Mouse (Mus musculus) MEL (cell line): ENCODE measurements around the gene Cd180. TPM values are rescaled to one million over a fixed set of nuclear protein-coding genes. Genes with fewer than 3 reads are reported as not detected.
A peak's percentile ranks its signal among the peaks of the same experiment; 100 is the strongest.

Source experiments
- DNase-seq: peaks from one replicate; pipeline ENCODE4 v3.0.0; 2011; ENCODE audit warnings: low read depth, low spot score
- H3K27ac ChIP-seq: 2 replicates; pipeline ENCODE4 v1.5.1; 2012; ENCODE audit warnings: low read depth, mild to moderate bottlenecking, control low read depth, low read length, moderate library complexity; ENCODE audit not compliant: control insufficient read depth
- H3K27me3 ChIP-seq, 2 experiments: fragments of 150-350 bp in 1 of 2; sonication (generic) in 1 of 2; 2 replicates each; pipeline ENCODE4 v1.6.1; 2012; ENCODE audit warnings: low read length in 2 of 2, mild to moderate bottlenecking in 2 of 2, improper control_type of control experiment in 1 of 2, moderate library complexity in 1 of 2; ENCODE audit not compliant: insufficient read depth in 2 of 2, control insufficient read depth in 1 of 2
- H3K36me3 ChIP-seq, 2 experiments: 2 replicates each; pipeline ENCODE4 v1.6.1; 2012 to 2014; ENCODE audit warnings: low read length in 2 of 2, improper control_type of control experiment in 1 of 2, inconsistent platforms in 1 of 2, mild to moderate bottlenecking in 1 of 2; ENCODE audit not compliant: insufficient read depth in 2 of 2, control insufficient read depth in 1 of 2
- H3K4me1 ChIP-seq, 2 experiments: fragments of 150-350 bp in 1 of 2; sonication (generic) in 1 of 2; 2 replicates each; pipeline ENCODE4 v1.6.1; 2012; ENCODE audit warnings: low read length in 2 of 2, improper control_type of control experiment in 1 of 2, mild to moderate bottlenecking in 1 of 2; ENCODE audit not compliant: insufficient read depth in 2 of 2, control insufficient read depth in 1 of 2
- H3K4me3 ChIP-seq, 2 experiments: fragments of 150-350 bp in 1 of 2; sonication (generic) in 1 of 2; 2 replicates each; pipeline ENCODE4 v1.5.1; 2012; ENCODE audit warnings: low read depth in 2 of 2, low read length in 2 of 2, mild to moderate bottlenecking in 2 of 2, moderate library complexity in 2 of 2, control low read depth in 1 of 2, improper control_type of control experiment in 1 of 2; ENCODE audit not compliant: control insufficient read depth in 1 of 2, insufficient read depth in 1 of 2
- H3K79me2 ChIP-seq: 2 replicates; pipeline ENCODE4 v1.6.1; 2012; ENCODE audit warnings: mild to moderate bottlenecking, low read length, moderate library complexity; ENCODE audit not compliant: control insufficient read depth, poor library complexity, insufficient read depth
- H3K9ac ChIP-seq: 2 replicates; pipeline ENCODE4 v1.6.1; 2012; ENCODE audit warnings: low read depth, mild to moderate bottlenecking, control low read depth, low read length, moderate library complexity; ENCODE audit not compliant: control insufficient read depth, poor library complexity, severe bottlenecking
- H3K9me3 ChIP-seq: fragments of 150-350 bp; sonication (generic); replicated peaks from 2 replicates; pipeline ENCODE4 v1.6.1; 2012; ENCODE audit warnings: mild to moderate bottlenecking, low read length, improper control_type of control experiment, moderate library complexity; ENCODE audit not compliant: insufficient read depth
- BHLHE40 ChIP-seq: IDR thresholded peaks from 2 replicates; pipeline ENCODE4 v1.6.1; 2012; ENCODE audit warnings: low read depth, mild to moderate bottlenecking, inconsistent platforms, low read length, improper control_type of control experiment, borderline replicate concordance
- CHD2 ChIP-seq: IDR thresholded peaks from 2 replicates; pipeline ENCODE4 v1.6.1; 2011; ENCODE audit warnings: low read length, improper control_type of control experiment
- CTCF ChIP-seq, 3 experiments: IDR thresholded peaks in 2 of 3; conservative IDR thresholded peaks in 1 of 3; 2 replicates each; pipeline ENCODE4 v1.5.1; 2011 to 2012; ENCODE audit warnings: low read length in 3 of 3, low read depth in 2 of 3, mild to moderate bottlenecking in 2 of 3, improper control_type of control experiment in 1 of 3, inconsistent platforms in 1 of 3, mixed read lengths in 1 of 3, moderate library complexity in 1 of 3; ENCODE audit not compliant: control insufficient read depth in 1 of 3, insufficient read depth in 1 of 3, poor library complexity in 1 of 3, severe bottlenecking in 1 of 3
- E2F4 ChIP-seq: IDR thresholded peaks from 2 replicates; pipeline ENCODE4 v1.6.1; 2011; ENCODE audit warnings: low read depth, low read length, improper control_type of control experiment, borderline replicate concordance
- ELF1 ChIP-seq: IDR thresholded peaks from 2 replicates; pipeline ENCODE4 v1.6.1; 2014; ENCODE audit warnings: low read depth, mild to moderate bottlenecking, inconsistent platforms, low read length, improper control_type of control experiment, moderate library complexity
- EP300 ChIP-seq, 2 experiments: IDR thresholded peaks; 2 replicates each; pipeline ENCODE4 v1.6.1; 2011; ENCODE audit warnings: improper control_type of control experiment in 2 of 2, low read length in 2 of 2, low read depth in 1 of 2, mild to moderate bottlenecking in 1 of 2
- ETS1 ChIP-seq: IDR thresholded peaks from 2 replicates; pipeline ENCODE4 v1.6.1; 2012; ENCODE audit warnings: low read depth, mild to moderate bottlenecking, inconsistent platforms, low read length, improper control_type of control experiment, moderate library complexity
- GATA1 ChIP-seq: IDR thresholded peaks from 2 replicates; pipeline ENCODE4 v1.6.1; 2011; ENCODE audit warnings: low read depth, low read length, improper control_type of control experiment
- HCFC1 ChIP-seq: IDR thresholded peaks from 2 replicates; pipeline ENCODE4 v1.6.1; 2012; ENCODE audit warnings: low read depth, mild to moderate bottlenecking, inconsistent platforms, low read length, improper control_type of control experiment, moderate library complexity
- JUND ChIP-seq: IDR thresholded peaks from 2 replicates; pipeline ENCODE4 v1.6.1; 2011; ENCODE audit warnings: low read depth, mild to moderate bottlenecking, improper control_type of control experiment, low read length
- KAT2A ChIP-seq: conservative IDR thresholded peaks from 2 replicates; pipeline ENCODE4 v1.6.1; 2012; ENCODE audit warnings: low read depth, low read length, improper control_type of control experiment, inconsistent platforms
- MAFK ChIP-seq: IDR thresholded peaks from 2 replicates; pipeline ENCODE4 v1.6.1; 2011; ENCODE audit warnings: low read depth, mild to moderate bottlenecking, low read length, improper control_type of control experiment, borderline replicate concordance
- MAX ChIP-seq: IDR thresholded peaks from 2 replicates; pipeline ENCODE4 v1.6.1; 2011; ENCODE audit warnings: low read length, improper control_type of control experiment
- MAZ ChIP-seq: IDR thresholded peaks from 2 replicates; pipeline ENCODE4 v1.6.1; 2012; ENCODE audit warnings: low read depth, mild to moderate bottlenecking, inconsistent platforms, low read length, improper control_type of control experiment
- MEF2A ChIP-seq: IDR thresholded peaks from 2 replicates; pipeline ENCODE4 v1.6.1; 2014; ENCODE audit warnings: low read depth, mild to moderate bottlenecking, inconsistent platforms, low read length, improper control_type of control experiment; ENCODE audit not compliant: poor library complexity, insufficient replicate concordance, severe bottlenecking; ENCODE audit errors: extremely low read depth
- MXI1 ChIP-seq: IDR thresholded peaks from 2 replicates; pipeline ENCODE4 v1.6.1; 2011; ENCODE audit warnings: mild to moderate bottlenecking, low read depth, low read length, improper control_type of control experiment
- MYB ChIP-seq: IDR thresholded peaks from 2 replicates; pipeline ENCODE4 v1.6.1; 2011; ENCODE audit warnings: mild to moderate bottlenecking, low read depth, low read length, improper control_type of control experiment
- MYC ChIP-seq: IDR thresholded peaks from 2 replicates; pipeline ENCODE4 v1.6.1; 2011; ENCODE audit warnings: low read depth, mild to moderate bottlenecking, low read length, improper control_type of control experiment, moderate library complexity
- NELFE ChIP-seq: IDR thresholded peaks from 2 replicates; pipeline ENCODE4 v1.6.1; 2011; ENCODE audit warnings: low read depth, low read length, improper control_type of control experiment
- NRF1 ChIP-seq: IDR thresholded peaks from 2 replicates; pipeline ENCODE4 v1.6.1; 2014; ENCODE audit warnings: low read depth, mild to moderate bottlenecking, inconsistent platforms, low read length, improper control_type of control experiment, moderate library complexity; ENCODE audit not compliant: poor library complexity, insufficient read depth, severe bottlenecking
- POLR2A ChIP-seq, 2 experiments: IDR thresholded peaks; 2 replicates each; pipeline ENCODE4 v1.6.1; 2011 to 2012; ENCODE audit warnings: low read length in 2 of 2, mild to moderate bottlenecking in 2 of 2, control low read depth in 1 of 2, improper control_type of control experiment in 1 of 2, low read depth in 1 of 2, moderate library complexity in 1 of 2; ENCODE audit not compliant: control insufficient read depth in 1 of 2, insufficient read depth in 1 of 2, poor library complexity in 1 of 2
- POLR2AphosphoS2 ChIP-seq: IDR thresholded peaks from 2 replicates; pipeline ENCODE4 v1.6.1; 2011; ENCODE audit warnings: low read length, improper control_type of control experiment
- POLR2AphosphoS5 ChIP-seq: IDR thresholded peaks from 2 replicates; pipeline ENCODE4 v1.6.1; 2012; ENCODE audit warnings: low read depth, borderline replicate concordance, mild to moderate bottlenecking, inconsistent platforms, low read length, moderate library complexity, mixed read lengths
- RAD21 ChIP-seq: IDR thresholded peaks from 2 replicates; pipeline ENCODE4 v1.6.1; 2011; ENCODE audit warnings: mild to moderate bottlenecking, low read depth, low read length, improper control_type of control experiment
- RCOR1 ChIP-seq: IDR thresholded peaks from 2 replicates; pipeline ENCODE4 v1.6.1; 2012; ENCODE audit warnings: low read depth, mild to moderate bottlenecking, inconsistent platforms, low read length, improper control_type of control experiment
- SIN3A ChIP-seq: IDR thresholded peaks from 2 replicates; pipeline ENCODE4 v1.6.1; 2012; ENCODE audit warnings: low read length, improper control_type of control experiment, inconsistent platforms
- SMC3 ChIP-seq: IDR thresholded peaks from 2 replicates; pipeline ENCODE4 v1.6.1; 2011; ENCODE audit warnings: low read depth, low read length, improper control_type of control experiment
- TAL1 ChIP-seq: IDR thresholded peaks from 2 replicates; pipeline ENCODE4 v1.6.1; 2012; ENCODE audit warnings: mild to moderate bottlenecking, inconsistent platforms, low read length, moderate library complexity, mixed read lengths
- TBP ChIP-seq: IDR thresholded peaks from 2 replicates; pipeline ENCODE4 v1.8.0; 2011; ENCODE audit warnings: low read depth, low read length, improper control_type of control experiment
- TCF12 ChIP-seq: IDR thresholded peaks from 2 replicates; pipeline ENCODE4 v1.6.1; 2014; ENCODE audit warnings: low read depth, mild to moderate bottlenecking, inconsistent platforms, low read length, improper control_type of control experiment, moderate library complexity
- UBTF ChIP-seq: IDR thresholded peaks from 2 replicates; pipeline ENCODE4 v1.6.1; 2012; ENCODE audit warnings: low read depth, mild to moderate bottlenecking, inconsistent platforms, low read length, improper control_type of control experiment, moderate library complexity, borderline replicate concordance; ENCODE audit not compliant: insufficient read depth
- USF1 ChIP-seq: IDR thresholded peaks from 2 replicates; pipeline ENCODE4 v1.6.1; 2014; ENCODE audit warnings: low read depth, mild to moderate bottlenecking, inconsistent platforms, low read length, improper control_type of control experiment, moderate library complexity
- USF2 ChIP-seq, 2 experiments: IDR thresholded peaks; 2 replicates each; pipeline ENCODE4 v1.6.1; 2011 to 2012; ENCODE audit warnings: improper control_type of control experiment in 2 of 2, low read length in 2 of 2, borderline replicate concordance in 1 of 2, inconsistent platforms in 1 of 2, low read depth in 1 of 2, mild to moderate bottlenecking in 1 of 2; ENCODE audit not compliant: insufficient read depth in 1 of 2
- ZC3H11A ChIP-seq: IDR thresholded peaks from 2 replicates; pipeline ENCODE4 v1.6.1; 2012; ENCODE audit warnings: low read depth, mild to moderate bottlenecking, inconsistent platforms, low read length, improper control_type of control experiment
- ZKSCAN1 ChIP-seq: IDR thresholded peaks from 2 replicates; pipeline ENCODE4 v1.6.1; 2012; ENCODE audit warnings: low read depth, mild to moderate bottlenecking, inconsistent platforms, low read length, improper control_type of control experiment, moderate library complexity
- ZNF384 ChIP-seq: IDR thresholded peaks from 2 replicates; pipeline ENCODE4 v1.6.1; 2012; ENCODE audit warnings: low read depth, mild to moderate bottlenecking, inconsistent platforms, low read length, improper control_type of control experiment
- polyA plus RNA-seq, 2 experiments: library from polyadenylated mRNA; stranded (reverse) in 1 of 2; unstranded in 1 of 2; fragments of >175 nt in 1 of 2; fragments of >200 nt in 1 of 2; gene quantifications; 2 replicates each; pipeline versions ENCODE4 v1.2.1 to v1.2.4; 2012; ENCODE audit warnings: low replicate concordance in 2 of 2, low read depth in 1 of 2; ENCODE audit not compliant: insufficient read length in 2 of 2, insufficient read depth in 1 of 2, missing spikeins in 1 of 2
- total RNA-seq: library from RNA; depleted of rRNA; stranded (reverse); fragments of 300-350 nt; gene quantifications from 2 replicates; pipeline ENCODE4 v1.2.3, GENCODE M21; 2012

Gene Cd180
- total and polyA plus RNA-seq, 3 experiments, result 0.12 to 1.8 TPM; not detected in 1

GRCm38 (mm10) chr13:102695121-102695905 is 2.0 kb downstream of the Cd180 start:
- H3K4me3 ChIP-seq, result peak overlapping the region; percentile 9 to 34
- DNase-seq, result peak; percentile 85
- peak overlapping the region; percentile 42 for H3K9ac ChIP-seq
- no peaks in the 10 kb centered on the region for H3K9me3 ChIP-seq
- peaks cover 0 to 33% of the 10 kb centered on the region in 2 experiments; a peak in 2 of 4 replicates for H3K36me3 ChIP-seq
- peaks cover 5 to 43% of the 10 kb centered on the region in 2 experiments for H3K4me1 ChIP-seq
- H3K27ac ChIP-seq, result peak overlapping the region; percentile 86
- no peaks in the 10 kb centered on the region for H3K27me3 ChIP-seq
- no peaks in the 10 kb centered on the region for H3K79me2 ChIP-seq
- TF ChIP-seq POLR2AphosphoS2, result no peak
- TF ChIP-seq POLR2AphosphoS5, result no peak
- no peak for TF ChIP-seq TBP
- peak; percentile 54 for TF ChIP-seq TCF12
- no peak for TF ChIP-seq MYB
- no peak for TF ChIP-seq MEF2A
- peak; percentile 54 for TF ChIP-seq ZNF384
- no peak for TF ChIP-seq USF2 (IDR thresholded peaks at IDR 0.05; ENCODE audit: borderline replicate concordance in 1 of 2, insufficient read depth in 1 of 2, low read depth in 1 of 2, low read length in 2 of 2)
- no peak for TF ChIP-seq MAZ
- no peak for TF ChIP-seq SMC3
- TF ChIP-seq POLR2A (IDR thresholded peaks at IDR 0.05; ENCODE audit: control insufficient read depth in 1 of 2, insufficient read depth in 1 of 2, low read depth in 1 of 2, low read length in 2 of 2, poor library complexity in 1 of 2), result peak in 1 of 2 experiments; percentile 25; a peak in 1 of 4 replicates
- TF ChIP-seq ZC3H11A, result no peak
- 0 out of 2 replicates have a peak, but pooled peaks have one; percentile 23 for TF ChIP-seq TAL1
- TF ChIP-seq RCOR1, result peak; percentile 85
- TF ChIP-seq JUND, result peak; percentile 91
- no peak for TF ChIP-seq ZKSCAN1
- TF ChIP-seq ELF1, result no peak
- TF ChIP-seq SIN3A, result peak; percentile 66
- no peak for TF ChIP-seq MAFK
- peak; percentile 86 for TF ChIP-seq ETS1
- TF ChIP-seq GATA1, result peak; percentile 96
- TF ChIP-seq KAT2A, result no peak
- peak; percentile 82 for TF ChIP-seq BHLHE40
- no peak for TF ChIP-seq CHD2
- TF ChIP-seq E2F4, result no peak
- TF ChIP-seq USF1, result peak; percentile 90
- TF ChIP-seq NRF1, result no peak
- TF ChIP-seq RAD21, result no peak
- TF ChIP-seq CTCF (IDR thresholded peaks at IDR 0.05 in 2 of 3, conservative IDR thresholded peaks at IDR 0.05 in 1 of 3; ENCODE audit: control insufficient read depth in 1 of 3, insufficient read depth in 1 of 3, low read depth in 2 of 3, low read length in 3 of 3, poor library complexity in 1 of 3, severe bottlenecking in 1 of 3), result no peak
- TF ChIP-seq UBTF, result no peak
- TF ChIP-seq HCFC1, result no peak
- TF ChIP-seq EP300 (IDR thresholded peaks at IDR 0.05; ENCODE audit: low read depth in 1 of 2, low read length in 2 of 2), result peak; percentile 82 to 91
- no peak for TF ChIP-seq NELFE
- peak; percentile 65; the same call in 1 of the 2 replicates for TF ChIP-seq MYC
- peak; percentile 55; the same call in 1 of the 2 replicates for TF ChIP-seq MXI1
- peak; percentile 64; the same call in 1 of the 2 replicates for TF ChIP-seq MAX
